Mouse (Mus musculus) brain, embryonic 14.5 days (tissue): Measurements from ENCODE around the gene Itga11.

Experiments
- CTCF ChIP-seq: fragments of 200-500 bp; IDR thresholded peaks from 2 replicates; pipeline ENCODE4 v1.5.1; 2012; ENCODE audit warnings: inconsistent platforms, mild to moderate bottlenecking, moderate library complexity, borderline replicate concordance; ENCODE audit not compliant: insufficient read depth, insufficient read length; ENCODE audit errors: extremely low read depth
- POLR2A ChIP-seq: fragments of 200-500 bp; IDR thresholded peaks from 2 replicates; pipeline ENCODE4 v1.6.1; 2012; ENCODE audit warnings: mild to moderate bottlenecking, inconsistent platforms, borderline replicate concordance; ENCODE audit not compliant: poor library complexity, insufficient read depth, insufficient read length, severe bottlenecking; ENCODE audit errors: extremely low read depth

DNA sequence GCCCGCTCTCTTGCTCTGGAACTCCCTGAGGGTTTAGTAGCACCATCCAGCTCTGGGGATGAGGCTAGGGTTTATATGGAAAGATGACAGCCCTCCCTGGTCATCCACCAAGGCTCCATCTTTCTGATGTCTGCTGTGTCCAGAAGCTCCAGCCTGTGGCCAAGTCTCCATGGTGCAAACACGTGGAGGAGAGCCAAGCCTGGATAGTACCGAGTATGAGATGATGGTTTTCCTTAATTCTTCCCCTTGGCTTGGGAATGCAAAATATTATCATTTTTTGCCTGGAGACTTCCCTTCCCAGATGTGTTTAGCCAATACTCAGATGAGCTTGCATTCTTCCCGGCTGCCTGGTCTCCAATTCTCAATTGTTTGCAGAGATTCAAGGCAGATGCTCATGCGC lies 16.4 kb downstream of the Itga11 start:
- no peak for TF ChIP-seq CTCF
- no peak for TF ChIP-seq POLR2A
